Mouse (Mus musculus) spleen, adult 2 months (tissue): ENCODE measurements around the gene Pcbp2.

Experiments used
- CTCF ChIP-seq: fragments of 200-500 bp; IDR thresholded peaks from 2 replicates; pipeline ENCODE4 v1.5.1; 2011; ENCODE audit warnings: mild to moderate bottlenecking, inconsistent platforms; ENCODE audit not compliant: insufficient read depth, insufficient read length, insufficient replicate concordance; ENCODE audit errors: extremely low read depth
- POLR2A ChIP-seq: fragments of 200-500 bp; IDR thresholded peaks from 2 replicates; pipeline ENCODE4 v1.6.1; 2011; ENCODE audit warnings: low read depth, low read length, inconsistent platforms

GRCm38 (mm10) chr15:102471727-102472126, 1.4 kb downstream of the Pcbp2 start:
- no peak for TF ChIP-seq CTCF
- TF ChIP-seq POLR2A, result no peak
